8 mouse cellular contexts compared by ENCODE assay signal in the genomic region with DNA sequence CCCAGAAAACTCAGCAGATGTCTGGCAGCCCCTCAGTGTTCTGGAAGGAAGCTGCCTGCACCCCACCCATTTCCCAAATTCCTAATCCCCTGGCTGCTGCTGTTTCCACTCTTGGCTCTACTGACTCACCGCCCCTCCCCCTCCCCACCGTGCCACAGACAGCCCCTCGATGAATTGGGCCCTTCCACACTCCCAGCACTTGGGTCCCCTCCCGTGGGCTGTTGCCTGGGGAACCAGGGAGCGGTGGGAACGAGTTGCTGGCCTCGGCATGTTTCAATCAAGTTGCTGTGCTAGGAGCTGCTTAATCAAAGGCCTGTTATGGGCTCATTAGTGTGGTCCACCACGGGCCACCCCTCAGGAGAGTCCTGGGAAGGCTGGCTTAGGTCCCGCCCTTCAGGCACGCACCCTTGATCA. TPM values are rescaled to one million over a fixed set of nuclear protein-coding genes. Genes with fewer than 3 reads are reported as not detected.
DNase-seq lines count a peak whose midpoint lies in the region; ATAC-seq and TF ChIP-seq lines count a peak whose summit lies in the region.

No protein-coding gene starts in this region.

- WGBS in heart, embryonic 13.5 days: 43% methylated on average over 10 of the region's 10 CpGs

- no peak for ATAC-seq in heart, embryonic 13.5 days (ENCODE audit: extremely low read depth, insufficient number of reproducible peaks, low FRiP score, low TSS enrichment)
- ATAC-seq in inflammation-experienced regulatory T-cells, adult 6 months: no peak

- peak; percentile 50 for DNase-seq in gastrocnemius, postnatal 14 days
- no peak for DNase-seq in gastrocnemius, postnatal 36 days
- peak; percentile 62 for DNase-seq in lung, postnatal 10 days
- no peak for DNase-seq in lung, postnatal 25 days (ENCODE audit: low spot score)
- DNase-seq in cerebellum, adult 11-12 months: no peak

- no peak overlapping the region for H3K4me2 ChIP-seq in heart, embryonic 13.5 days
- H3K4me2 ChIP-seq in myocyte (ENCODE audit: low read depth): peak overlapping the region; percentile 94

- H3ac ChIP-seq in myocyte (ENCODE audit: control insufficient read depth, insufficient read length): no peak overlapping the region

- H3K79me2 ChIP-seq in myocyte (ENCODE audit: control insufficient read depth, insufficient read depth): no peaks in the 10 kb centered on the region

- H3K4me1 ChIP-seq in heart, embryonic 13.5 days: peaks cover 57% of the 10 kb centered on the region

- H3K9me3 ChIP-seq in heart, embryonic 13.5 days: no peaks in the 10 kb centered on the region

- peak overlapping the region; percentile 35; the same call in 1 of the 2 replicates for H3K9ac ChIP-seq in heart, embryonic 13.5 days

- H3K27me3 ChIP-seq in heart, embryonic 13.5 days (replicated peaks): no peaks in the 10 kb centered on the region
- no peaks in the 10 kb centered on the region for H3K27me3 ChIP-seq in myocyte (ENCODE audit: control insufficient read depth, insufficient read depth, insufficient read length)

- peaks cover 49% of the 10 kb centered on the region for H3K36me3 ChIP-seq in heart, embryonic 13.5 days
- peaks cover 9% of the 10 kb centered on the region for H3K36me3 ChIP-seq in myocyte (ENCODE audit: control insufficient read depth, insufficient read depth)

- peak overlapping the region; percentile 86 for H3K27ac ChIP-seq in heart, embryonic 13.5 days (replicated peaks)

- H3K4me3 ChIP-seq in heart, embryonic 13.5 days: no peak overlapping the region
- H3K4me3 ChIP-seq in myocyte: peak overlapping the region; percentile 23

- intact Hi-C loops in gastrocnemius, postnatal 14 days (cut with DNase I; ENCODE audit: low total_unique reads): no loop called here
- intact Hi-C loops in gastrocnemius, postnatal 36 days (cut with DNase I): no loop called here

- no peak for TF ChIP-seq POLR2A in myocyte (IDR thresholded peaks at IDR 0.05; ENCODE audit: insufficient read length, low read depth)

TF ChIP-seq in myocyte, 11 proteins besides CTCF, POLR2A, EP300 and RAD21:
- TF ChIP-seq MYOD1 (IDR thresholded peaks at IDR 0.05; ENCODE audit: control insufficient read depth in 1 of 3, insufficient read length in 2 of 3, low read depth in 2 of 3) (peak in 1 of 3 experiments; percentile 60), USF1 (IDR thresholded peaks at IDR 0.05; ENCODE audit: low read depth) (no peak), MYOG (IDR thresholded peaks at IDR 0.05; ENCODE audit: control insufficient read depth in 1 of 3, insufficient read depth in 1 of 3, insufficient read length in 2 of 3, low read depth in 2 of 3) (peak in 1 of 3 experiments; percentile 53)
TF ChIP-seq in myocyte: peak in this region for 2.

RNA-seq across cellular contexts. Expression of a gene that starts 24.1 kb away (rescaled TPM):
- total RNA-seq in gastrocnemius, postnatal 14 days (2021): 10 to 100 TPM; 20.1 to 23.1 TPM
- 10 to 100 TPM; 19.0 to 19.2 TPM for total RNA-seq in gastrocnemius, postnatal 36 days (2021)
- polyA plus RNA-seq in heart, embryonic 13.5 days (2015; fragmentation: Nextera tagmentation; extraction: Ambion mirVana): 13.2 and 13.9 TPM in 2 replicates
- 42.3 TPM for polyA plus RNA-seq in myocyte (2012; fragmentation: generic; extraction: Trizol)
- 10 to 100 TPM; 24.1 to 26.3 (median 25.9) TPM for polyA plus RNA-seq in inflammation-experienced regulatory T-cells, adult 6 months (2017; shearing (Covaris generic))

Comparison
In these comparisons a context has a peak if more than half of its experiments do, and no peak if none do; other contexts are left out.
1. DNase-seq: peak in gastrocnemius, postnatal 14 days (single experiment) and lung, postnatal 10 days (single experiment); none in gastrocnemius, postnatal 36 days (0 of 2), lung, postnatal 25 days (single experiment) and cerebellum, adult 11-12 months (single experiment).